Mouse (Mus musculus): ENCODE results near the gene Gm19935.

DNA sequence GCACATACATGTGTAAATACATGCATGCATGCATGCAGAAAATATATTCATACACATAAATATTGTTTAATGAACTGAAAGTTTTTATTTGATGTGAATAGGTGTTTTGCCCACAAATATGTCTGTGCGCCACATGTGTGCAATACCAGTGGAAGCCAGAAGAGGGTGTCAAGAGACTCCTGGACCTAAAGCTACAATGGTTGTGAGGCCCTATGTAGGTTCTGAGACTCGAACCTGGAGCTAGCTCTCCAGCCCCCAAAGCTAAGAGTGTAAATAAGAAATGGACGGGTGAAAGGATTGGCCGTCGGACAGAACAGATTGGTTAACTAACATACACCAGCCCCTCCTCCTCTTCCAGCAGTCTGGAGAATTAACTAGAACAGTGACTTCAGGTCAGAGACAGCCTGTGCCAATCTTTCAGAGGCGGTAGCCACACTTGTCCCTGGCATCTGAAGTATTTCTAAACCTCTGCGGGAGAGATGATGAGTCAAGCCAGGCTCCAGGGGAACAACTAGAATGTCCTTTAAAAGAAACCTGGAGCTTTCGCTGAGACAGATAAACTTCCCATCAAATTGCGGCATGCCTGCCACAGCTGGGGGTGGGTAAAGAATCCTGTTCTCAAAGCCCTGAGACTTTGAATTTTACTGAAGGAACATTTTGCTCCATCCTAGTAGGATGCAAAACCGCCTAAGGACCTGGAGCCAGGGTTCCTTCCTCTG, 3.4 kb downstream of the Gm19935 start:
- TF ChIP-seq CTCF (IDR thresholded peaks at IDR 0.05; ENCODE audit: low read depth): peak; percentile 51
- TF ChIP-seq EP300 (optimal IDR thresholded peaks at IDR 0.05): no peak
